Mouse (Mus musculus) layer of hippocampus, adult 9-11 months (tissue): ENCODE results near the gene Hcn2.

Source experiments
- DNase-seq: peaks from one replicate; pipeline ENCODE4 v3.0.0; 2022

Gene Hcn2

GRCm38 (mm10) chr10:79778006-79778405, 61.6 kb downstream of the Hcn2 start:
- DNase-seq = no peak

DNA sequence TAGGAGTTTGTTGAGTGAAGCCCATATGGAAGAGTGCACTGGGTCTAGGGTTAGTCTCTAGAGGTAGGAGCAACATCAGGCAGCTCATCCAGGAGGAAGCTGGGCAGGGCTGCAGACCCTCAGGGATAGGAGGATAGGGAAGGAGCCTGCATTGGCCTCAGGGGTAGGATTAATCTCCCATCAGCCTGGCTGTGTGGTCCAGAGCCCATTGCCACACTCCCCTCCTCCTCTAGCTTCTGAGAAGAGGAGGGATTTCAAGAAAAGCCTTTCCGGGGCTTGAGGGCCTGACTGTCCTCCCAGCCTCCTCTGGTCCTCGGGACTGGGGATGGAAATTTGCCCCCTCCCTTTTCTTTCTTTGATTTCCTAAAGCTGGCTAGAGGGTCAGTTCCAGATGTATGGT, 62.8 kb downstream of the Hcn2 start:
- no peak for DNase-seq

DNA sequence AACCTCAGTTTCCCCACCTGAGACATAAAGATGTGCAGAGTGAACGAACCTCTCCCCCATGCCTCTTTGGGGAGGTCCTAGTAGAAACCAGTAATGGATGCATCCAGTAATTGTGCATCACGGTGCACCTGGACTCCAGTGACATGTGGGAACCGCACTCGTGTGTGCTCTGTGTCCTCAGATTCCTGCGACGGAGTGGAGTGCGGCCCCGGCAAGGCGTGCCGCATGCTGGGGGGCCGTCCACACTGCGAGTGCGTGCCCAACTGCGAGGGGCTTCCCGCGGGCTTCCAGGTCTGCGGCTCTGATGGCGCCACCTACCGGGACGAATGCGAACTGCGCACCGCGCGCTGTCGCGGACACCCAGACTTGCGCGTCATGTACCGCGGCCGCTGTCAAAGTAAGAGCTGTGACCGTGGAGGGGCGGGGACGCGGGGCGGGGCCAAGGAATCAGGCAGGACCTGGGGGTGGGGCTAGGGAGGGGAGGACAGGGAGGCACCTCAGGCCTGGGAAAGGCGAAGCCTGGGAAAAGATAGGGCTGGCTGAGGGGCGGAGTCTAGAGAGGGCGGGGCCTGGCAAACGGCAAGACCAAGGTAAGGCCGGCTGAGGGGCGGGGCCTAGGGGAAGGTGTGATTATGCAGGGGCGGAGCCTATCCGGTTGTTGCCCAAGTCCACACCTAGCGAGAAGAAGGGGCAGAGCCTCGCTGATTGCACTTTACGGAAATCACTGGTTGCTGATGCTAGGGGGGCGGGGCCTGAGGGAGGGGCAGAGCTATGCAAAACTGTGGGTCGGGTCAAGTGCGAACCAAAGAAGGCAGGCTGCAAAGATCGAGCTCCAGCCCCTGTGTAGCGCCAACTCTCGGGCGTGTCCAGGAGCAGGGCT, 63.6 kb downstream of the Hcn2 start:
- DNase-seq = peak; percentile 98

DNA sequence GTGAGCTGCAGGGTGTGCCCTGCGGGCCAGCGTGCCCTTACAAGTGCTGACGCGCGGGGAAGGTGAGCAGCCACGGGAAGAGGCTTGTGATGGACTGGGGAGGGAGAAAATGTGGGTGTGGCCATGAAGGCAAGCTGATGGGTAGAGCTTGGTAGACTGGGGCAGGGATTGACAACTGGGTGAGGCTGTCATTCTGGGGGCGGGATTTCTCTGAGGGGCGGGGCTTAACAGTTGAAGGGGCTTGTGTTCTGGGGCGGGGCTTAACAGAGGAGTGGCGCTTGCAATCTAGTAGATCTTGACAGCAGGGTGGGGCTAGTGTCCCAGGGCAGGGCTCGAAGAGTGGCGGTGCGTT, 64.2 kb downstream of the Hcn2 start:
- no peak for DNase-seq

DNA sequence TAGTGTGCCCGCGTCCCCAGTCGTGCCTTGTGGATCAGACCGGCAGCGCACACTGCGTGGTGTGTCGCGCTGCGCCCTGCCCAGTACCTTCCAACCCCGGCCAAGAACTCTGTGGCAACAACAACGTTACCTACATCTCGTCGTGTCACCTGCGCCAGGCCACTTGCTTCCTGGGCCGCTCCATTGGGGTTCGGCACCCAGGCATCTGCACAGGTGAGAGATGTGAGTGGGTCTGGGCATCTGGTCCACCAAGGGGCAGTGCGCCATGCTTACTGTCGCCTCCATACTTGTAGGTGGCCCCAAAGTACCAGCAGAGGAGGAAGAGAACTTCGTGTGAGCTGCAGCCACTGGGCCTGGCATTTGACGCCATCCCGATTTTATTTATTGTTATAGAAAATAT, 64.7 kb downstream of the Hcn2 start:
- no peak for DNase-seq

GRCm38 (mm10) chr10:79781956-79782355, 65.5 kb downstream of the Hcn2 start:
- no peak for DNase-seq

- DNase-seq = no peak
Measured at GRCm38 (mm10) chr10:79783050-79783449, 66.6 kb downstream of the Hcn2 start.

GRCm38 (mm10) chr10:79783920-79784800, 67.7 kb downstream of the Hcn2 start:
- no peak for DNase-seq
